Mouse (Mus musculus) embryonic facial prominence, embryonic 10.5 days (tissue): ENCODE measurements at regions not wholly inside any gene's neighbourhood (a gene's known extent, or its start where the extent isn't known, plus 50 kb on each side); places are given as distances from the start of the nearest gene placed in this dataset.
"Not testable (repeated sequence)": the region's sequence is repeated elsewhere in the genome, so short reads cannot be mapped to it uniquely, and the experiment has no call there.

ENCODE experiments used
- DNase-seq: peaks from one replicate; pipeline ENCODE4 v3.0.0-alpha.2; 2017; ENCODE audit warnings: low spot score
- H3K27ac ChIP-seq: fragments of 300-500 bp; sonication (generic); replicated peaks from 2 replicates; pipeline ENCODE4 v1.5.1; 2016; ENCODE audit warnings: mild to moderate bottlenecking
- H3K27me3 ChIP-seq: fragments of 300-500 bp; sonication (generic); replicated peaks from 2 replicates; pipeline ENCODE4 v1.6.1; 2016; ENCODE audit warnings: low read depth, mild to moderate bottlenecking; ENCODE audit not compliant: poor library complexity, severe bottlenecking
- H3K36me3 ChIP-seq: fragments of 300-500 bp; sonication (generic); replicated peaks from 2 replicates; pipeline ENCODE4 v1.6.1; 2016; ENCODE audit warnings: mild to moderate bottlenecking, moderate library complexity
- H3K4me1 ChIP-seq: fragments of 300-500 bp; sonication (generic); 2 replicates; pipeline ENCODE4 v1.6.1; 2016
- H3K4me3 ChIP-seq: fragments of 300-500 bp; sonication (generic); 2 replicates; pipeline ENCODE4 v1.5.1; 2016; ENCODE audit warnings: mild to moderate bottlenecking, moderate library complexity
- H3K9me3 ChIP-seq: fragments of 300-500 bp; sonication (generic); 2 replicates; pipeline ENCODE4 v1.6.1; 2016; ENCODE audit warnings: mild to moderate bottlenecking
- WGBS: fragments of 180-500 bp; shearing (Covaris S2); methylation state at CpG from one replicate; pipeline ENCODE4 v1.1.7; 2016; 5-methylcytosine and 5-hydroxymethylcytosine counted together

GRCm38 (mm10) chr1:35201880-35202220 lies 352.1 kb downstream of the Plekhb2 start:
- 83% methylated on average over 1 of the region's 1 CpGs for WGBS
- H3K27me3 ChIP-seq = no peaks in the 10 kb centered on the region
- H3K4me1 ChIP-seq = no peaks in the 10 kb centered on the region
- no peak for DNase-seq
- H3K9me3 ChIP-seq = peaks cover 3% of the 10 kb centered on the region; the same call in 1 of the 2 replicates
- no peak overlapping the region for H3K4me3 ChIP-seq
- H3K36me3 ChIP-seq = no peaks in the 10 kb centered on the region
- H3K27ac ChIP-seq = no peak overlapping the region

GRCm38 (mm10) chr1:35202551-35202950 lies 352.8 kb downstream of the Plekhb2 start:
- Histone ChIP-seq H3K4me1 (no peaks in the 10 kb centered on the region), H3K9me3 (peaks cover 3% of the 10 kb centered on the region; the same call in 1 of the 2 replicates)
- 83% methylated on average over 4 of the region's 4 CpGs for WGBS

GRCm38 (mm10) chr1:35206834-35207529 lies 357.2 kb downstream of the Plekhb2 start:
- 86% methylated on average over 11 of the region's 11 CpGs for WGBS
- H3K27ac ChIP-seq = no peak overlapping the region
- no peak for DNase-seq
- no peaks in the 10 kb centered on the region for H3K27me3 ChIP-seq
- no peaks in the 10 kb centered on the region for H3K36me3 ChIP-seq
- H3K4me1 ChIP-seq = no peaks in the 10 kb centered on the region
- peaks cover 3% of the 10 kb centered on the region; the same call in 1 of the 2 replicates for H3K9me3 ChIP-seq
- H3K4me3 ChIP-seq = no peak overlapping the region

More at GRCm38 (mm10) chr1:35202551-35202950, 352.8 kb downstream of the Plekhb2 start:
- no peak overlapping the region for H3K4me3 ChIP-seq
- no peaks in the 10 kb centered on the region for H3K36me3 ChIP-seq
- DNase-seq = no peak
- H3K27ac ChIP-seq = no peak overlapping the region
- H3K27me3 ChIP-seq = no peaks in the 10 kb centered on the region

GRCm38 (mm10) chr1:35212111-35212891 lies 362.5 kb downstream of the Plekhb2 start:
- H3K36me3 ChIP-seq = no peaks in the 10 kb centered on the region
- H3K4me3 ChIP-seq = no peak overlapping the region
- no peaks in the 10 kb centered on the region for H3K4me1 ChIP-seq
- H3K27me3 ChIP-seq = no peaks in the 10 kb centered on the region
- H3K9me3 ChIP-seq = no peaks in the 10 kb centered on the region
- no peak overlapping the region for H3K27ac ChIP-seq
- DNase-seq = no peak
- WGBS = 85% methylated on average over 13 of the region's 13 CpGs

- no peak overlapping the region for H3K4me3 ChIP-seq
- no peaks in the 10 kb centered on the region for H3K4me1 ChIP-seq
- no peak for DNase-seq
- H3K36me3 ChIP-seq = no peaks in the 10 kb centered on the region
- H3K27me3 ChIP-seq = no peaks in the 10 kb centered on the region
- H3K9me3 ChIP-seq = no peaks in the 10 kb centered on the region
- 78% methylated on average over 10 of the region's 10 CpGs for WGBS
- no peak overlapping the region for H3K27ac ChIP-seq
These were observed 364.1 kb downstream of the Plekhb2 start for GRCm38 (mm10) chr1:35213875-35214274.

- no peaks in the 10 kb centered on the region for H3K27me3 ChIP-seq
- H3K4me1 ChIP-seq = no peaks in the 10 kb centered on the region
- 96% methylated on average over 8 of the region's 8 CpGs for WGBS
- DNase-seq = no peak
- no peaks in the 10 kb centered on the region for H3K36me3 ChIP-seq
- H3K27ac ChIP-seq = no peak overlapping the region
- H3K4me3 ChIP-seq = no peak overlapping the region
- H3K9me3 ChIP-seq = no peaks in the 10 kb centered on the region
These were observed 366.6 kb downstream of the Plekhb2 start for GRCm38 (mm10) chr1:35216411-35216810.

GRCm38 (mm10) chr1:35220215-35220614 lies 370.4 kb downstream of the Plekhb2 start:
- not testable (repeated sequence) for DNase-seq, H3K9me3 ChIP-seq, H3K4me3 ChIP-seq, H3K4me1 ChIP-seq, H3K27ac ChIP-seq, H3K27me3 ChIP-seq, H3K36me3 ChIP-seq
- 89% methylated on average over 6 of the region's 6 CpGs for WGBS

GRCm38 (mm10) chr1:35220751-35221150 lies 371.0 kb downstream of the Plekhb2 start:
- Histone ChIP-seq H3K27ac (no peak overlapping the region), H3K36me3 (no peaks in the 10 kb centered on the region), H3K4me1 (no peaks in the 10 kb centered on the region), H3K9me3 (no peaks in the 10 kb centered on the region), H3K4me3 (no peak overlapping the region), H3K27me3 (no peaks in the 10 kb centered on the region)
- WGBS = 83% methylated on average over 9 of the region's 9 CpGs
- no peak for DNase-seq

- Histone ChIP-seq H3K36me3 (no peaks in the 10 kb centered on the region), H3K4me1 (no peaks in the 10 kb centered on the region), H3K27ac (no peak overlapping the region), H3K4me3 (no peak overlapping the region), H3K27me3 (no peaks in the 10 kb centered on the region), H3K9me3 (no peaks in the 10 kb centered on the region)
- 36% methylated on average over 2 of the region's 2 CpGs for WGBS
- DNase-seq = no peak
These were observed 382.8 kb downstream of the Plekhb2 start for GRCm38 (mm10) chr1:35232592-35232991.

GRCm38 (mm10) chr1:35238139-35238538 lies 388.4 kb downstream of the Plekhb2 start:
- no peak for DNase-seq
- H3K27ac ChIP-seq = no peak overlapping the region
- no peaks in the 10 kb centered on the region for H3K27me3 ChIP-seq
- no peaks in the 10 kb centered on the region for H3K36me3 ChIP-seq
- H3K4me3 ChIP-seq = no peak overlapping the region
- no peaks in the 10 kb centered on the region for H3K9me3 ChIP-seq
- H3K4me1 ChIP-seq = no peaks in the 10 kb centered on the region

GRCm38 (mm10) chr1:35242849-35243248 lies 393.1 kb downstream of the Plekhb2 start:
- Histone ChIP-seq H3K36me3 (no peaks in the 10 kb centered on the region), H3K27me3 (no peaks in the 10 kb centered on the region), H3K9me3 (no peaks in the 10 kb centered on the region), H3K4me1 (no peaks in the 10 kb centered on the region), H3K4me3 (no peak overlapping the region), H3K27ac (no peak overlapping the region)
- WGBS = 74% methylated on average over 6 of the region's 6 CpGs
- DNase-seq = no peak

- no peaks in the 10 kb centered on the region for H3K4me1 ChIP-seq
- no peak for DNase-seq
- H3K27me3 ChIP-seq = no peaks in the 10 kb centered on the region
- 80% methylated on average over 6 of the region's 6 CpGs for WGBS
- H3K36me3 ChIP-seq = no peaks in the 10 kb centered on the region
- H3K27ac ChIP-seq = no peak overlapping the region
- H3K4me3 ChIP-seq = no peak overlapping the region
- no peaks in the 10 kb centered on the region for H3K9me3 ChIP-seq
These were observed 393.6 kb downstream of the Plekhb2 start for GRCm38 (mm10) chr1:35243339-35243738.

- Histone ChIP-seq H3K27me3 (no peaks in the 10 kb centered on the region), H3K4me3 (no peak overlapping the region), H3K36me3 (no peaks in the 10 kb centered on the region), H3K4me1 (no peaks in the 10 kb centered on the region), H3K9me3 (no peaks in the 10 kb centered on the region), H3K27ac (no peak overlapping the region)
- DNase-seq = no peak
- 83% methylated on average over 1 of the region's 1 CpGs for WGBS
These were observed 415.3 kb downstream of the Plekhb2 start for GRCm38 (mm10) chr1:35265125-35265524.
